Mouse (Mus musculus) T-helper 17 cell (primary cell): ENCODE measurements around the gene Gm45521.

Experiments used
- in situ Hi-C, 2 experiments: fragments of 300-600 bp; cut with MboI, MseI; formaldehyde crosslinking; loops; 1 replicate in 1 of 2; 2 replicates in 1 of 2; pipeline ENCODE4 v1.15.1; 2025; ENCODE audit warnings: high pct_unique_total_duplicates in 2 of 2

The Gm45521 gene

DNA sequence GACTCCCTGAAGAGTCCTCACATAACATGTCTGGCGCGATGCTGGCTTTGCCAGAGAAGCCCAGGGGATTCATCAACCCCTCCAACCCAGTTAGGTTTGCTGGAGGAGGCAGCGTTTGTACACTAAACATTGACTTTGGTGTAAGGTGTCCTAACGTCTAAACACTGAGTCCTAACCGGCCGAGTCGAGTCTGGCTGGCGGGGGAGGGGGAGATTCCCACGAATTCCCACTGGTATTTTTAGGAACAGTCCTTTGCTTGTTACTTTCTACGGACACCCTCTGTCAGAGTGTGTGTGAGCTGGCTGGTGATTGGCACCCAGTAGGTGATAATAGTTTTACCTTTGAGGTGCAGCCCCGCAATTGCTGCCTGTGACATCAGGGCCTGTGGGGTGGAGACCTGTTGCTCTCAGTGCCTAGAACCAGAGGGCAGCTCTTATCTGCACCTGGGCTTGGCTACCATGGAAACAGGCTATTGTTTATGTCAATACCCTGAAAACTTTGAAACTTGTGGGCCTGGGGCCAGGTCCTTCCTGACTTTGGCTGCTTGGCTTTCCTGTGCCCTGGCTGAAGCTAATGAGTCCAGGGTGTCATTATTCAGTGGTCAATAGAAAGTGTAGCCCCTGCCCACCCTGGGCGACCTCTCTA, 4.4 kb upstream of the Gm45521 start:
- in situ Hi-C loops = no loop called here

DNA sequence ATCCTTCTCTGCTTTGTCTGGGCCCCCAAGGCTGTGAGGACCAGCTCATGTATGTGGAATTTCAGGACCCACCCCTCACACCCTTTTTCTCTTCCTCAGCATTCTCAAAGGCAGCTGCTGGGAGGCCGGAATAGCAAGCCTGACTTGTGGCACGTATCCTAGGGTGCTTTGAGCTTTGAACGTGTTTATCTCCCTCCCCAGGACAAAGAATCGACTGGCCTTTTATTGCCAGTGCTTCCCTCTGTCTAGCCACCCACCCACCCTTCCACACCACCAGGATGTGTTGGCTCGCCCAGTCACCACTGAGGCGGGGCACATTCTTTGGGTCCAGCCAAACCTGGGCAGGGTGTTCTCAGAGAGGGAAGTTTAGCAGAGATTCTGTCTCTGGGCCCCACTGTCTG, 3.0 kb upstream of the Gm45521 start:
- in situ Hi-C loops = no loop called here

DNA sequence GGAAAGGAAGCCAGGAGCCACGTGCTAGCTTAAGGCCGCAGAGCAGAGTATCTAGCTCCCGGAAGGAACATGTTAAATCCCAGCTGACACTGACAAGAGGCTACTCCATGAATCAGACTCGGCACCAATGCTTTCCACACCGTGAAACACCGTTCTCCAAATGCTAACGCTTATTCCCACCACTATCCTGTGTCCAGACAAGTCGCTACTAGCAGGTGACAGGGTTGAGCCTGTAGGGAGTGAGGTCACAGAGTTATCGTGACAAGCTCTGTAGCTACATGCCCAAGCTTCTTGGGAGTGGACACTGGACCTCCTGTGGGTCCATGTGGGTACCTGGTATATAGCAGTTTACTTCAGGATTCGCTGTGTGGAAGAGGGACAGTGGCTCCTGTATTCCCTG, 661 bp upstream of the Gm45521 start:
- in situ Hi-C loops = no loop called here

DNA sequence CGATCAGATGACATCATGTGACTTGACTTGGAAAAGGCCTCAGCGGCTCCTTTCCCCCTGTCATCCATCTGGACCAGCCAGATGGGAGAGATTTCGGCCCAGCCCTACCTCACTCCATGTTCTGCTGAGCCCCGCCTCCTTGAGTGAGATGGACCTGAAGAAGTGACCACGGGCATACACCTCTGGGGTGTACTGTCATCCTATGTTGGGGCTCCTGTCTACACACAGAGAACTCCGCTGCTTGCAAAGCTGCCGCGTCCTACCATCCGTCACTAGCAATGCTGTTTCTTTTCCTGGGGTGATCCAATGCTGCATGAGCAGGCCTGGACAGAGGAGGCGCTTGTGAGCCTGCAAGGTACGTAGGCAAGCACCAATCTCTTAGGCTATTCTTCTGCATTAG, 3.5 kb downstream of the Gm45521 start:
- in situ Hi-C loops = loop anchor here (5.0 to 10.0 kb wide), 5 partner anchors 37 to 394 kb away; partner anchors contain the start of gene Flnb (in 1 of the 2)

DNA sequence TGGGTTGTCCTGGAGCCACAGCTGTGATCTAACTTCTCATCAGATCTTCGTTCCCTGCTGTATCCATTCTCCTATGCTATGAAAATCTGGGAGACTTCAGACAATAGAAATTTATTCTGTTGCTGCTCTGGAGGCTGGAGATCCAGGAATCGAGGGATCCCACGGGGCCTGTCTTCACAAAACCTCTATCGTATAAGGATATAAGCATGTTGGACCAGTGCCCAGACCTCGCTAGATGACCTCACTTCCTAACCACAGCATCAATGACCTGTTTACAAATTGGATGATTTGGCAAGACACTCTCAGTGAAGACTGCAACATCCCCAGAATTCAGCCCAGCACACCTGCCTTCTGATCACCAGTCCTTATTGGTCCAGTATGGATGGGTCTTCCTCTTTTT, 4.6 kb downstream of the Gm45521 start:
- in situ Hi-C loops = loop anchor here (5.0 to 10.0 kb wide), 5 partner anchors 36 to 393 kb away; partner anchors contain the start of gene Flnb (in 1 of the 2)

DNA sequence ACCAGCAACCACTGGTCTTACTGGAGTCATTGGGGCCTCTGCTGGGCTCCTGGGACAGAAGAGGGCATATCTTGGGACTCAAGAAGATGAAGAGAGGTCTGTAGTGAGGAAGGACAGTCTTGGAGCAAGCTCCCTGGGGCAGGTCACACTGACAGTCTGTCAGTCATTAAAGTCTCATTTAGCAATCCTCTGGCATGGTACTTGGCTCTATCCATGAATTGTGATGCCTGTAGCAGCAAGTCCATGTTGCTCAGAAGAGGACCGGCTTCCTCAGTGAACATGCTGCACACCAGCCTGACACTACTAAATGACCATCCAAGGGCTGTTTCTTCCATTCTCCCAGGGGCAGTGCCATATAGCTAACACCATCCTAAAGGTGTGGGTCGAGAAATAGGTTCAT, 5.5 kb downstream of the Gm45521 start:
- in situ Hi-C loops = loop anchor here (5.0 to 10.0 kb wide), 5 partner anchors 35 to 392 kb away; partner anchors contain the start of gene Flnb (in 1 of the 2)

DNA sequence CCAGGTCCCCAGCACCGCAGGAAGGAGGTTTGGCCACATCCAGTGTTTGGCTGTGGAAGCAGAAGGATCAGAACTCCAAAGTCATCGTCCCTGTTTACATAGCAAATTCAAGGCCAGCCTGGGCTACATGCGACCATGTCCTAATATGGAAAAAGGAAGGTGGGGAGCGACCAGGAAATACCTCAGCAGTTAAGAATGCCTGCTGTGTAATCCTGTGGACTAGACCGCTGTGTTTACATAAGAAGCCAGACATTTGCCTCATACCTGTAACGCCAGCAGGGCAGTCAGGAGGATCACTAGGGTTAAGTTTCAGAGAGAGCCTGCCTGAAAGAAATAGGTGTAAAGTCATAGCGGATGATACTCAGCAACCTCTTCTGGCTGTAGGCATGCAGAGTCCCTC, 6.1 kb downstream of the Gm45521 start:
- in situ Hi-C loops = loop anchor here (5.0 to 10.0 kb wide), 5 partner anchors 34 to 392 kb away; partner anchors contain the start of gene Flnb (in 1 of the 2)

DNA sequence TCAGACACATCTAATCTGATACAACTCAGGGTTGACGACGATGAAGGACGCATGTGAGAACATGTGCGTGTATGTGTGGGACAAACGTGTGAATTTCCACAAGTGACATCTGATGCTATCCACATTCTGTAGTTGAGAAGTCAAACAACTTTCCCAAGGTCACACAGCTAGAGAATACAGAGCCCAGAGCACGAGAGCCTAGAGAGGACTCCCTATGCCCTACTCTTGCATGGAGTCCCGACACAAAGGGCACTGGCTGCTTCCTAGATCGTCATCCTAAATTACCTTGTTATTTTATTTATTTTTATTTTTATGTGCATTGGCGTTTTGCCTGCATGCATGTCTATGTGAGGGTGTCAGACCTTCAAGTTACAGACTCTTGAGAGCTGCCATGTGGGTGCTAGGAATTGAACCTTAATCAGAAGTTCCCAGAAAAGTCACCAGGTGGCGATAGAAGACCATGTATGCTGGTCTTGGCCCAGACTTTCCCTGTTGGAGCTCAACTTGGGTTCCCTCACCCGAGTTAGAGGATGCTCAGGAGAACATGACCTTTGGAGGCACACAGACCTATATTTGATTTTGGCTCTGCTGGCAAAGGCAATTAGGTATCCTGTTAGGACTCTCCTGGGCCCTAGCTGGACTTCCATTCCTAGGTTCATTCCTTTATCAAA, 7.3 kb downstream of the Gm45521 start:
- in situ Hi-C loops = loop anchor here (5.0 to 10.0 kb wide), 5 partner anchors 33 to 390 kb away; partner anchors contain the start of gene Flnb (in 1 of the 2)

DNA sequence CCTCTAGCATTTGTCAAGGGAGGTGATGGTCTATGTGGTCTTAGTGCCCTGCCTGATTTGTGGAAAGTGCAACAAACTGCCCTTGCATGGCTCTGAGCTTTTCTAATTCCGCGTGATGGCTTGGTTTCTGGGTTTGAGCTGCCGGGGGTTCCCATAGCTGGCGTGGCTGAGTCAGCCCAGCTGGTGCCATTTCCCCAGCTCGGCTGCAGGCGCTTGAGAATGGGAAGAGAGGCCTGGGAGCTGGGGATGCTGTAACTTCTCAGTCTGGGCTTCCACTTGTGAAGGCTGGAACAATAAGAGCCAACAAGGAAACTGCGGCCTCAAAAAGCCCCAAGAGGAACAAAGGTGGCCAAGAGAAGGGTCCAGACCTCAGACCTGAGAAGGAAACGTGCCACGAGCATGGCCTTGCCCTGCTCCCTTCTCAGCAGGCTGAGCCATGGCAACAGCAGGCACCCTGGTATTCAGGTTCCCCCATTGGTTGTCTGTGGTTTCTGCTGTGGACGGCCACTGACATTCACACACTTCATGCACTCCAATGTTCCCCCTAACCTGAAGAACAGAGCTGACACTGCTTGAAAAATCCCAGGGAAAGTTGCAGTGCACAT, 14.9 kb downstream of the Gm45521 start:
- in situ Hi-C loops = loop anchor here in 1 of 2 experiments (5.0 to 10.0 kb wide), 2 partner anchors 180 to 1903 kb away; no protein-coding TSS in a partner anchor

DNA sequence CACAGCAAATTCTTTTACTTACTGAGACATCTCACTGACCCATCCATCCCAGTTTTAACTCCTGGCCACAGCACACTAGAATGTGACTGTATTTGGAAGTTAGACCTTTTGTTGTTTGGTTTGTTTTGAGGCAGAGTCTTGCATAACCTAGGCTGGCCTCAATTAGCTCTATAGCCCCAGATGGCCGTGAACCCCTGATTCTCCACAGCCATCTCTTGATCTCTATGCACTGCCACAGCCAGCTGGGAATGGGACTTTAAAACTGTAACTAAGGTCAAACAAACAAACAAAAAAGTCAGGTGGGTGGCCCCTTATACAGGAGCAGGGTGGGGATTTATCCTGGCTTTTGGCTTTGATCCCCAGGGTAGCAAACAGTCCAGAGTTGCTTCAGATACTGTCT, 17.6 kb downstream of the Gm45521 start:
- in situ Hi-C loops = loop anchor here in 1 of 2 experiments (5.0 to 10.0 kb wide), 2 partner anchors 178 to 1900 kb away; no protein-coding TSS in a partner anchor

DNA sequence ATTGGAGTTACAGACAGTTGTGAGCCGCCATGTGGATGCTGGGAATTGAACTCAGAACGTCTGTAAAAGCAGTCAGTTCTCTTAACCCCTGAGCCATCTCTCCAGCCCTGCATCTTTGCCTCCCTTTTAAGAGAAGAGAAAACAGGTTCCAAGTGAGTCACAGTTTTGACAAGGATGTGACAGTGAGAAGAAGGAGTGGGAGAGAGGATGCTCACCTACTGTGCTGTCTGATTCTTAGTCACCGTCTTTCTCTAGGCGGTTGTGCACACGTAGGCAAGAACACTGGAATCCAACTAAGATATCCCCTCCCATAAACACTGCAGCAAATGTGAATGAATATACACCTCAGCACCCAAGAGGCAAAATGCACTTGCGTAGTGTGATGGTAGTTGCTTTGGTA, 18.1 kb downstream of the Gm45521 start:
- in situ Hi-C loops = loop anchor here in 1 of 2 experiments (10.0 kb wide), 1 partner anchor 1900 kb away; no protein-coding TSS in a partner anchor

DNA sequence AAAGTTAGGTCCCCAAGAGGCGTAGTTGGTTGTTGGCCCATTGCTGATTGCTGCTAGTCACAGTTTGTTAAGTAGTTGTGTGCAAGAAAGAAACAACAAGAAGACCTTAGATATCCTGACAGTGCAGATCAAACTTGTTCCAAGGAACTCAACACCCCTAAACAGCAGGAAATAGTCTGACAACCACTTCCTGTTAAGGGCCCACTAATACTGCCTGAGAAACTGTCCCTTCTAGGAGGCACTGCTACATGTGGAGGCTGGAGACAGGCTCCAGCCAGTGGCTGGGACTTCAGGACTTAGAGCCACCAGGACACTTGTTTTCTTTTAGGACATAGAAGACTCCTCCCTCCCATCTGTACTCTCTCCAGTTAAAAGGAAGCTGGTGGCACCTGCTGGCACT, 20.4 kb downstream of the Gm45521 start:
- in situ Hi-C loops = loop anchor here in 1 of 2 experiments (10.0 kb wide), 1 partner anchor 1897 kb away; no protein-coding TSS in a partner anchor

DNA sequence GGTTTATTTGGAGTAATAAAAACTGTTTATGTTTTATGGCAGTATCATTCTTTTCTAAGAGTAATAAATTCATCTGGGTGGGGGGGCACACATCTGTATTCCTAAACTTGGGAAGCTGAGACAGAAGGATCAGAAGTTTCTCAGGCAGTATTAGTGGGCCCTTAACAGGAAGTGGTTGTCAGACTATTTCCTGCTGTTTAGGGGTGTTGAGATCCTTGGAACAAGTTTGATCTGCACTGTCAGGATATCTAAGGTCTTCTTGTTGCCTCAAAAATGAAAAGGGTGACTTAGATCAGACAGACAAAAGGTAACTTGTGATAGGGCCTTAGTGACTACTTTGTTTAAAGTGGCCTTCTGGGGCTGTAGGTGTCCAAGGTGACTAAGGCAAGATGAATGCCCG, 21.1 kb downstream of the Gm45521 start:
- in situ Hi-C loops = loop anchor here in 1 of 2 experiments (10.0 kb wide), 1 partner anchor 1897 kb away; no protein-coding TSS in a partner anchor

DNA sequence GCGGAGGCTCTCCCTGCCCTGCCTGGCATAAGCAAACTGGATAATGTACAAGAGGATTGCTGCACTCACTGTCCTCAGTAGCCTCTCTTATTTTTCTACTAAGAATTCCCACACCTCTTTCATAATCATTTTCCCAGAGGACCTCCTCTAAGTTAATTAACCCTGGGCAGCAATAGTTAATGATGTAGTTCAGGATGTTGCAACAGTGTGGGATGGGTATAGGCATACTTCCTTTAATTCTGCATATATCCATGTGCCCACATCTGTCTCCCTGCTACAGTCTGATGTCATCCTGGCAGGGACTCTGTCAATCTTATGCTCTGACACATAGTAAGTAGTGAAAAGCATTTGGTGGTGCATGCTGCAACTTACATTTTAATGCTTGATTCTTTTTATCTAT, 24.1 kb downstream of the Gm45521 start:
- in situ Hi-C loops = no loop called here

DNA sequence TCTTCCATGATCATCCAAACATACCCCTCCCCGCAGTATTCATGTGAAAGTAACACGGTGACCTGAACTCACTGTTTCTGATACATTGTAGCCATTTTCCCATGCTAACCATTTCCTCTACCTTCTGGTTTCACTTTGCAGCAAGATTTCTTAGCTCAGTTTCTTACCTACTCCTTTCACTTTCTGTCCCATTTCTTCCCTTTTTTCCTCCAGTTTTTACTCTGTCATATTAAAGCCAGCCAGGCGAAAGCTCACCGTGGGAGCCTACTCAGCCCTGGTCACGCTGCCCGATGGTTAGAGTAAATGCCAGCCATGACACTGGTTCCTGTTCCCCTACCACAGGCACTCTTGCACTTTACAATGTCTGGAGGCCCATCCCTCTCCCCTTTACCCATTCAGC, 29.8 kb downstream of the Gm45521 start:
- in situ Hi-C loops = no loop called here

DNA sequence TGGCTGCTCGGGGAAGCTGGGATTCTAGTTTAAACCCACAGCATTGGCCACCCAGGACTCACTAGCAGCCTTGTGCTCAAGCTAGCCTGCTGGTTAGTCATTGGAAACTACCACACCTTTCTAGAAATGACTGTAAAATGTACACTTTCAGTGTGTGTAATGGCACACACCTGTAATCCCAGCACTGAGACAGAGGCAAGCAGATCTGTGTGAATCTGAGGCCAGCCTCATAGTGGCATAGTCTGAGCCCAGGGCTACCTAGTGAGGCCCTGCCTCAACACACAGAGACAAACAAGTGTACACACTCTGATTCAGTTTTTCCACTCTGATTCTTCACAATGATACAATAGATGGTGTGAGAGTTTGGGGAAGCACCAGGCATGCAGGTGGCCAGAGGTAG, 32.3 kb downstream of the Gm45521 start:
- in situ Hi-C loops = no loop called here

DNA sequence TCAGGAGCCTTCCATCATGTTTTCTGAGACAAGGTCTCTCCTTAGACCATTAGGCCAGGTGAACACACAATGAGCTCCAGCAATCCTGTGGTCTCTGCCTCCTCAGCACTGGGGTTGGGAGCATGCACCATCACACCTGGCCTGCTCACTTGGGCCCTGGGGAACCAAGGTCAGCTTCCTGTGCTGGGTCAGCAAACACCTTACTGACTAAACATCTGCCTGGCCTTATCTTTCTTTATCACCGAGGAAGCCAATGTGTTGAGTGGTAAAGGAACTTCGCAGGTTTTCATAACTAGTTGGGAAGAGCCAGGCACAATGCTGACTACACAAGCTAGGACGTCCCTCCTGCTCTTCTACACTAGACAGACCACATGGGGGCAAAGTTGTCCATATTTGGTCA, 32.9 kb downstream of the Gm45521 start:
- in situ Hi-C loops = loop anchor here in 1 of 2 experiments (5.0 kb wide), 1 partner anchor 173 kb away; the partner anchor contains the start of gene Flnb

DNA sequence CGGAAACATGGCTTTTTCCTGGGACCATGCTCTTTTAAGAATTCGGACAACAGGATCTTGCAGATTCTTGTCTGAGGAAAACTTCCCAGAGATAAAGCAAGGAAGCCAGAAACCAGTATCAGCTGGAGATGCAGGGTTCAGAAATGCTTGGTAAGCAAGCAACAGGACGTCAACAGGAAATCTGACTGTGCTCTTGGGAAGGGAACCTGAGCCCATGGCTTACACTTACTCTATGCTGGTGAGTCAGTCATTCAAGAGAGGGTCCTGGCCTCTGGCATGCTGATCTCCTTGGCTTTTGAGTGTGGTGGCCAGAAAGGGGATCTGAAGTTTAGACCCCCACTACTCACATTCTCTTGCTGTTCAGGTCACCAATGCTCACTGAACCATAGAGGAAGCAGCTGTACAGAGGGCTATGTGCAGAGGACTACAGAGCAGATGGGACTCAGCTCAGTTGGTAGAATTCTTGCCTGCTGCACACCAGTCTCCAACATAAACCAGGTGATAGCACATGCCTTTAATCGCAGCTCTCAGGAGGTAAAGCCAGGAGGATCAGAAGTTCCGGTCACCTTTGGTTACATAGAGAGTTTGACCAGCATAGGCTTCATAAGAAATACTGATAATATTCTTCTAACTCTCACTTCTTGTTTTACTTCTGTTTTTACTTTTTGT, 34.2 kb downstream of the Gm45521 start:
- in situ Hi-C loops = loop anchor here in 1 of 2 experiments (5.0 kb wide), 1 partner anchor 174 kb away; the partner anchor contains the start of gene Flnb

DNA sequence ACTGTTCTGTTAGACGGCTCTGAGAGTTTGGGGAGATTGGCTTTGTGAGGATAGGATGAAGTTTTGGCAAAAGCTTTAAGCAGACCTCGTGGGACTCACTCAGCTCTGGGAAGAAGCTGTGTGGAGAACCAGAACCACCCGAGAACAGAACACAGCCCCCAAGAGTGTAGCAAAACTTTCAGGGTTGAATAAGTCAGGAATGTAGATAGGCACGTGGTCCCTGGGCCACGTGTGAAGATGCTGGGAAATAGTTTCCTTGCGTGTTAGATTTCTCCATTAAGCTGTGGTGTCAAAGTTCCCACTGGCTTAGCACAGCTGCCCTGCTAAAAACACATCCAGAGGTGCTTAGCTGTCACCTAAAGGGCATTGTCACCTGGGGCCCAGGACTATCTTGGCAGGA, 35.1 kb downstream of the Gm45521 start:
- in situ Hi-C loops = loop anchor here in 1 of 2 experiments (5.0 kb wide), 1 partner anchor 175 kb away; the partner anchor contains the start of gene Flnb

DNA sequence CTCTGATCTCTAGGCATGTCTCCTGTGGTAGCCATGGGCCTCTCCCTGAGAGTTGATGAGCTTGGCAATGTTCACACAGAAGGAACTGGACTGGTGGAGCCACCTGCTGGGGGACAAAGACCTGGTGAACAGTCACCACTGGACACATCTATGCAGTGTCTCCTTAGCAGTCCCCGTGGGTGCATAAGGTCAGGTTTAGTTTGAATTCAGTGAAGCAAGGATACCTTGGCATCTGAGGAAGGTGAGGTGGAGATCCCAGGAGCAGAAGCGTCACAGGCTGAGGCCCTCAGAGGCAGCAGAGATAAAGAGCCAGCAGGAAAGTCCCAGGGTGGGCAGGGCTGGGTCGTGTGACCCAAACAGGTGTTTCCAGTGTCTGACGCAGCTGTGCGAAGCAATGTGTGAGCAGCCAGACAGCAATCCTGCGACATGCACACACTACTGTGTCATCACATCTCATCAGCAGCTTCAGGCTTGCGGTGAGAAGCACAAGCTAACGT, 37.2 kb downstream of the Gm45521 start, which contains the start of gene Dnase1l3:
TSS of gene Dnase1l3 (minus strand) at position 303 of the 497 bp plus-strand sequence.
- in situ Hi-C loops = loop anchor here in 1 of 2 experiments (5.0 kb wide), 1 partner anchor 177 kb away; the partner anchor contains the start of gene Flnb

DNA sequence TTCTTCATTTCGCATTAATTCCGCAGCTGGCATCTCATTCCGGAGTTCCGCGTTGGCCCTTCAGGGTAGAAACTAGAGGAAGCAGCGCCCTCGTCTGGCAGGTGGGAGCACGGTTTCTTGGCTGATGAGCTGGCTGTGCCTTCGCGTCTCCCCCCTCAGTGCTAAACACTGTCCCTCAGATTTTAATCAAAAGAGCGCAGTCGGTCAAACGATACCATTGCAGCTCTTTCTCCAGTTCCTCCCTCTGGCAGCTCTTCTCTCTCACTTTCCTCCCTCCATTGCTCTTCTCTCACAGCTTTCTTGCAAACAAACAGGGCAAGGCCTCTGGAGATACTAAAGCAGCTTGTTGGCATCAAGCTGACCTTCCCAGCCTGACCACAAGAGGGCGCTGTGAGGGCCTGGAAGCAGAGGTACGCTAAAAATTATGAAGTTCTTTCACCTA, 40.2 kb downstream of the Gm45521 start:
- in situ Hi-C loops = loop anchor here (5.0 kb wide), 2 partner anchors 35 to 50 kb away; no protein-coding TSS in a partner anchor
